Mouse (Mus musculus) liver, postnatal 0 days (tissue): ENCODE data around the gene 1700034I23Rik. TPM values are rescaled to one million over a fixed set of nuclear protein-coding genes. Genes with fewer than 3 reads are reported as not detected.
"Not testable (repeated sequence)": the region's sequence is repeated elsewhere in the genome, so short reads cannot be mapped to it uniquely, and the experiment has no call there.

Experiments
- ATAC-seq: fragments of 200-750 bp; cut with Nextera tagmentation; 2 replicates; pipeline ENCODE4 v1.8.0; 2017; ENCODE audit warnings: mild to moderate bottlenecking, moderate library complexity
- DNase-seq: peaks from one replicate; pipeline ENCODE4 v3.0.0-alpha.2; 2016
- H3K27ac ChIP-seq: fragments of 300-500 bp; sonication (generic); 2 replicates; pipeline ENCODE4 v1.5.1; 2014; ENCODE audit warnings: antibody characterized with exemption, moderate library complexity, mild to moderate bottlenecking, low read depth
- H3K27me3 ChIP-seq: fragments of 300-500 bp; sonication (generic); 2 replicates; pipeline ENCODE4 v1.6.1; 2014; ENCODE audit warnings: low read length, control low read depth, mixed read lengths; ENCODE audit not compliant: insufficient read depth
- H3K36me3 ChIP-seq: fragments of 300-500 bp; sonication (generic); replicated peaks from 2 replicates; pipeline ENCODE4 v1.6.1; 2014; ENCODE audit warnings: mild to moderate bottlenecking, control low read depth, low read length, moderate library complexity, mixed read lengths; ENCODE audit not compliant: insufficient read depth
- H3K4me1 ChIP-seq: fragments of 300-500 bp; sonication (generic); 2 replicates; pipeline ENCODE4 v1.6.1; 2014; ENCODE audit warnings: antibody characterized with exemption, mild to moderate bottlenecking, control low read depth; ENCODE audit not compliant: insufficient read depth
- H3K4me2 ChIP-seq: fragments of 300-500 bp; sonication (generic); 2 replicates; pipeline ENCODE4 v1.6.1; 2014; ENCODE audit warnings: low read depth, mild to moderate bottlenecking, low read length, moderate library complexity, mixed read lengths
- H3K4me3 ChIP-seq: fragments of 300-500 bp; sonication (generic); 2 replicates; pipeline ENCODE4 v1.5.1; 2014; ENCODE audit warnings: low read depth, low read length
- H3K9ac ChIP-seq: fragments of 300-500 bp; sonication (generic); replicated peaks from 2 replicates; pipeline ENCODE4 v1.6.1; 2014; ENCODE audit warnings: mild to moderate bottlenecking, moderate library complexity
- H3K9me3 ChIP-seq: fragments of 300-500 bp; sonication (generic); 2 replicates; pipeline ENCODE4 v1.6.1; 2016; ENCODE audit warnings: mild to moderate bottlenecking, control low read depth, low read length, mixed read lengths
- CTCF ChIP-seq: sonication (generic); IDR thresholded peaks from 2 replicates; pipeline ENCODE4 v1.5.1; 2016; ENCODE audit warnings: antibody characterized with exemption, low read depth
- EP300 ChIP-seq: IDR thresholded peaks from 2 replicates; pipeline ENCODE4 v1.6.1; 2016; ENCODE audit warnings: antibody characterized with exemption, low read depth, mild to moderate bottlenecking
- WGBS: fragments of 180-500 bp; shearing (Covaris S2); extraction: QIAGEN DNeasy Blood & Tissue Kit; methylation state at CpG from one replicate; pipeline ENCODE4 v1.1.7; 2014; ENCODE audit not compliant: insufficient replicate concordance; 5-methylcytosine and 5-hydroxymethylcytosine counted together
- polyA plus RNA-seq: library from polyadenylated mRNA; unstranded; fragments of >200 nt; fragmentation: Nextera tagmentation; extraction: Ambion mirVana; gene quantifications from 2 replicates; pipeline ENCODE4 v1.2.1, GENCODE M21; 2015

Gene 1700034I23Rik
- polyA plus RNA-seq, 1 experiment from 2014 or later, result 0.05 TPM

GRCm38 (mm10) chr3:40938592-40938991 is 36.2 kb upstream of the 1700034I23Rik start:
- no peak overlapping the region for H3K27ac ChIP-seq
- no peak overlapping the region for H3K9ac ChIP-seq
- no peaks in the 10 kb centered on the region for H3K9me3 ChIP-seq
- 92% methylated on average over 4 of the region's 4 CpGs for WGBS
- H3K36me3 ChIP-seq, result peaks cover 9% of the 10 kb centered on the region
- no peaks in the 10 kb centered on the region for H3K4me1 ChIP-seq
- no peak overlapping the region for H3K4me3 ChIP-seq
- no peaks in the 10 kb centered on the region for H3K27me3 ChIP-seq
- TF ChIP-seq CTCF (no peak), EP300 (no peak)
- ATAC-seq, result peak; percentile 41; the same call in 1 of the 2 replicates
- no peak for DNase-seq
- no peak overlapping the region for H3K4me2 ChIP-seq

- 74% methylated on average over 5 of the region's 5 CpGs for WGBS
- Histone ChIP-seq H3K36me3 (peaks cover 10% of the 10 kb centered on the region), H3K9me3 (no peaks in the 10 kb centered on the region), H3K27me3 (no peaks in the 10 kb centered on the region), H3K9ac (no peak overlapping the region), H3K4me1 (no peaks in the 10 kb centered on the region), H3K4me2 (no peak overlapping the region), H3K27ac (no peak overlapping the region), H3K4me3 (no peak overlapping the region)
- ATAC-seq (no peak), DNase-seq (no peak)
- TF ChIP-seq EP300 (no peak), CTCF (no peak)
Observed at GRCm38 (mm10) chr3:40938189-40938588, 35.8 kb upstream of the 1700034I23Rik start.

DNA sequence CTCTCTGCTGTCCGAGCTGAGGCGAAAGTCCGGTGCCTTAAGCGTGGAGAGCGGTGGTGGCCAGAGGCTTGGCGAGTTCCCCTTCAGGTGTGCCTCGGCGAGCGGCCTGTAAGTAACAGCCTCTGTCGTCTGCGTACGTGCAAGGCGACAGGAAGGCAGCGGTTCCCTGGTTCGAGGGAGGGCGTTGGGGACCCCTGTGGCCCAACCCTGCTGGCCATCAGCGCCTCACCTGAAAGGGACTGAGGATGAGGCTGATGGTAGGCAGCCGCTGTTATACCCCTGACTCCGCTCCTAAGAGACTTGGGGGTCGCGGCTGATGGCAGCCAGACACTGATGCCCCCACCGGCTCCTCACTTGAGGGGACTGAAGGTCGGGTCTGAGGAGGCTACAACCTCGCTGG is 8.0 kb downstream of the 1700034I23Rik start:
- WGBS, result 0% methylated on average over 18 of the region's 24 CpGs
- H3K4me3 ChIP-seq, result peak overlapping the region; percentile 65
- not testable (repeated sequence) for H3K36me3 ChIP-seq, H3K9me3 ChIP-seq, H3K4me1 ChIP-seq, H3K27me3 ChIP-seq, ATAC-seq
- H3K9ac ChIP-seq, result peak overlapping the region; percentile 83
- peak overlapping the region; percentile 81 for H3K4me2 ChIP-seq
- H3K27ac ChIP-seq, result peak overlapping the region; percentile 66
- peak; percentile 55 for DNase-seq

DNA sequence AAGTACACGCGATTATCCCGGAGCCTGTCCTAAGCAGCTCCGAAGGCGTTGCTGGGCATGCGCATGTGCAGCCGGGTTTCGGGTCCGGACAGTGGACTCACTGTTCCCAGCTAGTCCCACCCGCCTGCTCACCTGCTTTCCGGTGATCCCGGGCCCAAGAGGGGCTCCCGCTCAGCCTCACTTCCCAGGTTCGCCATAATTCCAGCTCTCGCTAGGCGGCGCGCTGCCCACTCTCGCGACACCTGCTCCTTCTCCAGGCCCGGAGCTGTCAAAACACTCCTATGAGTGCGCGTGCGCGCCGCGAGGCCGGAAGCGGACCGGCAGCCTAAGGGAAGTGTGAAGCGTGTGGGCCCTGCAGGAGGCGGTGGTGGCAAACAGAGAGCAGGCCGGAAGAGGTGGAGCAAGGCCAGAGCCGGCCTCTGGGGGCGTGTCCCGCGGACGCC is 8.5 kb downstream of the 1700034I23Rik start:
- Histone ChIP-seq H3K4me3 (peak overlapping the region; percentile 65), H3K9ac (peak overlapping the region; percentile 84), H3K27ac (peak overlapping the region; percentile 83), H3K4me2 (peak overlapping the region; percentile 71)
- not testable (repeated sequence) for H3K9me3 ChIP-seq, H3K27me3 ChIP-seq, H3K36me3 ChIP-seq, H3K4me1 ChIP-seq
- DNase-seq (peak; percentile 98), ATAC-seq (peak; percentile 99)
- under 1% methylated on average over 37 of the region's 38 CpGs for WGBS
- peak; percentile 32; the same call in 1 of the 2 replicates for TF ChIP-seq EP300
- TF ChIP-seq CTCF, result peak; percentile 79

GRCm38 (mm10) chr3:40853123-40853738 is 49.1 kb downstream of the 1700034I23Rik start:
- ATAC-seq, DNase-seq: not testable (repeated sequence)

More at GRCm38 (mm10) chr3:40853123-40853738, 49.1 kb downstream of the 1700034I23Rik start:
- not testable (repeated sequence) for H3K9me3 ChIP-seq, H3K4me2 ChIP-seq, H3K36me3 ChIP-seq, H3K9ac ChIP-seq, H3K4me3 ChIP-seq, H3K27me3 ChIP-seq, H3K27ac ChIP-seq, H3K4me1 ChIP-seq
- 91% methylated on average over 3 of the region's 3 CpGs for WGBS

Other genes with a start within 250 kb of the 1700034I23Rik start
- 0.05 and 0.06 TPM in 2 replicates for gene Slc25a31, start 193.7 kb downstream of the 1700034I23Rik start, polyA plus RNA-seq
- gene Hspa4l, start 158.0 kb downstream of the 1700034I23Rik start, polyA plus RNA-seq, result 7.8 and 11.7 TPM in 2 replicates
- gene Plk4, start 102.5 kb downstream of the 1700034I23Rik start, polyA plus RNA-seq, result 12.8 and 15.2 TPM in 2 replicates
- 3.0 and 3.5 TPM in 2 replicates for gene Mfsd8, start 55.7 kb downstream of the 1700034I23Rik start, polyA plus RNA-seq
- gene Abhd18, start 55.6 kb downstream of the 1700034I23Rik start, polyA plus RNA-seq, result 3.8 and 5.1 TPM in 2 replicates
- gene Larp1b, start 47.3 kb upstream of the 1700034I23Rik start, polyA plus RNA-seq, result 22.3 and 27.9 TPM in 2 replicates
- 17.1 and 18.6 TPM in 2 replicates for gene Pgrmc2, start 180.5 kb upstream of the 1700034I23Rik start, polyA plus RNA-seq